Mouse (Mus musculus) heart, postnatal 0 days (tissue): ENCODE measurements at regions not wholly inside any gene's neighbourhood (a gene's known extent, or its start where the extent isn't known, plus 50 kb on each side); places are given as distances from the start of the nearest gene placed in this dataset.

Experiments
- CTCF ChIP-seq: IDR thresholded peaks from 2 replicates; pipeline ENCODE4 v1.5.1; 2016; ENCODE audit warnings: antibody characterized with exemption, control low read depth, low read depth
- EP300 ChIP-seq: IDR thresholded peaks from 2 replicates; pipeline ENCODE4 v1.6.1; 2016; ENCODE audit warnings: antibody characterized with exemption, low read depth

GRCm38 (mm10) chr2:71634471-71634870 lies 87.9 kb upstream of the Dlx2 start:
- TF ChIP-seq CTCF (no peak), EP300 (no peak)
